Mouse (Mus musculus) limb, embryonic 13.5 days (tissue): Measurements from ENCODE around the gene Tagln. TPM values are rescaled to one million over a fixed set of nuclear protein-coding genes. Genes with fewer than 3 reads are reported as not detected.

Experiments used
- ATAC-seq: fragments of 200-750 bp; cut with Nextera tagmentation; 2 replicates; pipeline ENCODE4 v1.8.0; 2017; ENCODE audit warnings: low read depth, moderate number of reproducible peaks, moderate TSS enrichment; ENCODE audit not compliant: low FRiP score
- H3K27ac ChIP-seq: fragments of 300-500 bp; sonication (generic); 2 replicates; pipeline ENCODE4 v1.5.1; 2015; ENCODE audit warnings: inconsistent platforms, mild to moderate bottlenecking, moderate library complexity
- H3K27me3 ChIP-seq: fragments of 300-500 bp; sonication (generic); 2 replicates; pipeline ENCODE4 v1.6.1; 2015; ENCODE audit warnings: mild to moderate bottlenecking, inconsistent platforms
- H3K36me3 ChIP-seq: fragments of 300-500 bp; sonication (generic); 2 replicates; pipeline ENCODE4 v1.6.1; 2015; ENCODE audit warnings: inconsistent platforms, mild to moderate bottlenecking, moderate library complexity
- H3K4me1 ChIP-seq: fragments of 300-500 bp; sonication (generic); 2 replicates; pipeline ENCODE4 v1.6.1; 2015; ENCODE audit warnings: inconsistent platforms
- H3K4me2 ChIP-seq: fragments of 300-500 bp; sonication (generic); replicated peaks from 2 replicates; pipeline ENCODE4 v1.6.1; 2015; ENCODE audit warnings: inconsistent platforms, mild to moderate bottlenecking, moderate library complexity
- H3K4me3 ChIP-seq: fragments of 300-500 bp; sonication (generic); 2 replicates; pipeline ENCODE4 v1.5.1; 2015; ENCODE audit warnings: moderate library complexity, mild to moderate bottlenecking, inconsistent platforms
- H3K9ac ChIP-seq: fragments of 300-500 bp; sonication (generic); 2 replicates; pipeline ENCODE4 v1.6.1; 2015; ENCODE audit warnings: mild to moderate bottlenecking, inconsistent platforms
- H3K9me3 ChIP-seq: fragments of 300-500 bp; sonication (generic); 2 replicates; pipeline ENCODE4 v1.6.1; 2016; ENCODE audit warnings: inconsistent platforms
- WGBS: fragments of 180-500 bp; shearing (Covaris S2); methylation state at CpG from one replicate; pipeline ENCODE4 v1.1.7; 2015; 5-methylcytosine and 5-hydroxymethylcytosine counted together
- polyA plus RNA-seq: library from polyadenylated mRNA; unstranded; fragments of >200 nt; fragmentation: Nextera tagmentation; extraction: Ambion mirVana; gene quantifications from 2 replicates; pipeline ENCODE4 v1.2.1, GENCODE M21; 2015

Tagln gene
- 17.3 and 19.1 TPM in 2 replicates for polyA plus RNA-seq

- peaks cover 34% of the 10 kb centered on the region for H3K36me3 ChIP-seq
- peak within 1 kb of the TSS; percentile 63 for H3K9ac ChIP-seq
- H3K4me2 ChIP-seq, result peak within 1 kb of the TSS; percentile 65
- H3K9me3 ChIP-seq, result no peaks in the 10 kb centered on the region
- peak within 1 kb of the TSS; percentile 33 for H3K4me3 ChIP-seq
- H3K27ac ChIP-seq, result no peak within 1 kb of the TSS; the same call in 1 of the 2 replicates
- H3K4me1 ChIP-seq, result peaks cover 26% of the 10 kb centered on the region
- 0 out of 2 replicates have a peak, but pooled peaks cover 2% of the 10 kb centered on the region for H3K27me3 ChIP-seq
- peak; percentile 49; the same call in 1 of the 2 replicates for ATAC-seq
- 2% methylated on average over 21 of the region's 21 CpGs for WGBS
These were observed at the start of gene Tagln for GRCm38 (mm10) chr9:45935628-45936210. Gene Tagln, minus strand, starts transcription at chr9:45936058.

DNA sequence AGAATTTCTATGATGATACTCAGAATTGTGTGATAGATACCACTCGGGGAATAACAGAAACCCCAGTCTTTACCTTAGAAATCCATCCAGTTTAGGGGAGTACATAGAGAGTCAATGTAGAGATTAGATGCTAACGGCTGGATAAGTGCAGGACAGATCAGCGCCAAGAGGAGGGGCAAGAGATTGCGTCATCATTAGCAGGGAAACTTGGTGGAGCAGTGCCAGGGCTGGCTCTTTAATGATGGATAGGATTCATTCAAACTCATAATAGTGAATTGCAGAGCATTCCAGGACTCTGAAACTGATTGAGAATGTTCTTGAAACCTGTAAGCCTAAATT, 49.3 kb upstream of the Tagln start:
- Histone ChIP-seq H3K4me3 (peak overlapping the region; percentile 97), H3K9me3 (no peaks in the 10 kb centered on the region), H3K36me3 (peaks cover 13% of the 10 kb centered on the region), H3K4me1 (peaks cover 30% of the 10 kb centered on the region), H3K27ac (peak overlapping the region; percentile 95), H3K27me3 (no peaks in the 10 kb centered on the region), H3K4me2 (peak overlapping the region; percentile 95), H3K9ac (peak overlapping the region; percentile 98)
- WGBS, result 2% methylated on average over 4 of the region's 4 CpGs
- ATAC-seq, result peak; percentile 46; the same call in 1 of the 2 replicates

DNA sequence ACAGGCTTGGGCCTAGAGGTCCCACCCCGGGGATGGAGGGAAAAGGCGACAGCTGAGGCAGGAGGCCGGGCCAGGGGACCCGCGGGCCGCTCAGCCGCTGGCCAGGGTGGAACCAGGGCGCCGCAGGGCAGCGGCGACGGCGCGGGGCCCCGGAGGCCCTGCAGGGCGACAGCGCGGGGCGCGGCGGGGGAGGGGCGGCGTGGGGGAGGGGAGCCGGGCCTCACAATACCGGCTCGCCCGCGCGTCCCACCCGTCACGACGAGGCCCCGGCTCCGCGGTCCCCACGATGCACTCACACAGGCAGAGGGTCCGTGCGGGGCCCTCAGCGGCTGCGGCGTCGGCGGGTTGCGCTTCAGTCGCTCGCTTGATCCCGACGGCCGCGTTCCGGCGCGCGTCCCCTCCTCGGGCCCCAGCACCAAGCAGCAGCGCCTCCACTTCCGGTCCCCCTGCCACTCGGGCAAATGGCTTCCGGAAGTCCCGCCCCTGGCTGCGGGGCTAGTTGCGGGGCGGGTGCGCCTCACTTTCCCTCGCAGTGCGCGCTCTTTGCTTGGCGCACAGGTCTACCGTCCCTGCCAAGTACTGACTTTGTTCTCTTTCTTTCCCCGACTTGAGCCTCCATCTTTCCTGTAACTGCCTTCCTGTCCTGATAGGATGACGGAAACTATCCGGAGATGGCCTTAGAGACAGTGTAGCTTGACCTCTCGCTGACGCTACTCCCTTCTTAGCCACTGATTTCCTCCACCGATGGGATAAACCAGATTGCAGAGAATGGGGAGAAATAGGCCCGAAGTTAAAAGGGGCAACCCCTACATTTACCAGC, 48.8 kb upstream of the Tagln start:
- ATAC-seq, result peak; percentile 93
- WGBS, result 0% methylated on average over 49 of the region's 76 CpGs
- H3K4me3 ChIP-seq, result peak overlapping the region; percentile 97
- peaks cover 13% of the 10 kb centered on the region for H3K36me3 ChIP-seq
- H3K4me2 ChIP-seq, result peak overlapping the region; percentile 95
- H3K9ac ChIP-seq, result peak overlapping the region; percentile 98
- H3K4me1 ChIP-seq, result peaks cover 36% of the 10 kb centered on the region
- H3K9me3 ChIP-seq, result no peaks in the 10 kb centered on the region
- peak overlapping the region; percentile 95 for H3K27ac ChIP-seq
- H3K27me3 ChIP-seq, result no peaks in the 10 kb centered on the region

DNA sequence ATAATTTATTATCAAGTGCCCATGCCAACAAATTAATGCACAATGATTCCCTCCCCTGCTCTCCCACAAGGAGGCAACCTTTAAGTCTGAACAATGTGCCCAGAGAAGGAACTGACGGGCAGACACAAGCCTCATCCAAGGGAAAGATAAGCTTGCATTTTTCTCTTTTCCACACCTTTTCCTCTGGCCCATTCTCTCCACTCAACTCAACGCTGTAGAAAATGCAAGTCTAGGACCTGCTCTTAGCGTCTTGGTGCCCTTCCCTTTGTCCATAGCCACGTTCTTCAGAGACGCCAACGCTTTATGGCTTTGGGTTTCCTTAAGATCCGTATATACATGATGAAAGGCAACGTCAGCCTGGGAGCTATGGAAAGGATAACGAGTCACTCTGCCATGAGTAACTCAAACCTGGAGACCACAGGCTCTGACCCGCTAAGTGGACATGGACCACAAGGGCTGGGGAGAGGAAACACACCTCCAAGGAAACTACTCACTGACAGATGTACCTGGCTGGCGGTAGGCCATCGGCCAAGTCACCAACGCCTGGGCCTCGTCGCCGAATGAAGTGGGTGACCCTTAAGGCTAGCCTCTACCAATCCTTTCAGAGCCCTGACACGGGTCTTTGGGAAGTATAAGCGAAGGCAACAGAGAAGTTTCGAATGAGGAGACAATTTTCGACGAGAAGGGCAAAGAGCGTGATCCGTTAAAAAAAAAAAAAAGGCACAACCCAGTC, 48.0 kb upstream of the Tagln start:
- Histone ChIP-seq H3K4me1 (peaks cover 36% of the 10 kb centered on the region), H3K36me3 (peaks cover 13% of the 10 kb centered on the region), H3K4me2 (peak overlapping the region; percentile 95), H3K9ac (peak overlapping the region; percentile 98), H3K9me3 (no peaks in the 10 kb centered on the region), H3K27ac (peak overlapping the region; percentile 95), H3K27me3 (no peaks in the 10 kb centered on the region), H3K4me3 (peak overlapping the region; percentile 97)
- WGBS, result under 1% methylated on average over 23 of the region's 23 CpGs
- no peak for ATAC-seq

DNA sequence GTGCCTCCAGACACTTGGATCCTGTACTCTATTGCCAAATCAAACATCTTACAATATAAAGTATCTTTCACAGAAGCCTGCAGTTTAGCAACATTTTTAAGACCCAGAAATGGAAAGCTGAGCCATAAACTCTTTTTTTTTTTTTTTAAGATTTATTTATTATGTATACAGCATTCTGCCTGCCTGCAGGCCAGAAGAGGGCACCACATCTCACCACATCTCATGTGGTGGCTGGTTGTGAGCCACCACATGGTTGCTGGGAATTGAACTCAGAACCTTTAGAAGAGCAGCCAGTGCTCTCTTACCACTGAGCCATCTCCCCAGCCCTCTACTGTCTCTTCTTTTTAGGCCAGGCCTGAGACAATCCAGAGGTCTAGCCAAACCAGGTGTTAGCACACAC, 45.5 kb upstream of the Tagln start:
- Histone ChIP-seq H3K36me3 (peaks cover 13% of the 10 kb centered on the region), H3K9me3 (no peaks in the 10 kb centered on the region), H3K9ac (no peak overlapping the region), H3K27me3 (no peaks in the 10 kb centered on the region), H3K4me2 (0 out of 2 replicates have a peak overlapping the region, but pooled peaks have one; percentile 19), H3K4me1 (peaks cover 36% of the 10 kb centered on the region), H3K4me3 (no peak overlapping the region), H3K27ac (no peak overlapping the region)
- ATAC-seq, result no peak

DNA sequence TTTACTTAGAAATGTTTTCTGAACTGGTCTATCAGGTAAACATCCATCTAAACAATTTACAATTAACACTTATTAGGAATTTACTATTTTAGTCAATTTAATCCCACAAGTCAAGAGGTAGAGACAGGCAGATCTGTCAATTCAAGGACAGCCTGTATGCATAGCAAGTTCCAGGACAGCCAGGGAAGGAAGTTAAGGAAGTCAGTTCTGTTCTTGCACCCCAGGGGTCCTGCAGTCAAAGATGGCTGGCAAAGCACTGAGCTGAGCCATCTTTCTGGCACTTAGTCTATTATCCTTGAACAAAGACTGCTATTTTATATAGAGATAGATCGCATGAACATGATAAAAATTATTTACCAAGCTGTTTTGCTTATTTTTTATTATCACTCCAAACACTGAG, 44.8 kb upstream of the Tagln start:
- H3K9me3 ChIP-seq, result no peaks in the 10 kb centered on the region
- no peak overlapping the region for H3K9ac ChIP-seq
- no peak overlapping the region for H3K27ac ChIP-seq
- H3K4me3 ChIP-seq, result no peak overlapping the region
- H3K36me3 ChIP-seq, result peaks cover 17% of the 10 kb centered on the region
- ATAC-seq, result no peak
- no peaks in the 10 kb centered on the region for H3K27me3 ChIP-seq
- H3K4me2 ChIP-seq, result no peak overlapping the region
- 95% methylated on average over 1 of the region's 1 CpGs for WGBS
- H3K4me1 ChIP-seq, result peaks cover 36% of the 10 kb centered on the region

GRCm38 (mm10) chr9:45979778-45980177, 43.9 kb upstream of the Tagln start:
- H3K4me3 ChIP-seq, result no peak overlapping the region
- peaks cover 36% of the 10 kb centered on the region for H3K4me1 ChIP-seq
- H3K36me3 ChIP-seq, result peaks cover 23% of the 10 kb centered on the region
- H3K27me3 ChIP-seq, result no peaks in the 10 kb centered on the region
- no peak for ATAC-seq
- no peak overlapping the region for H3K4me2 ChIP-seq
- no peak overlapping the region for H3K9ac ChIP-seq
- H3K27ac ChIP-seq, result no peak overlapping the region
- H3K9me3 ChIP-seq, result no peaks in the 10 kb centered on the region
- WGBS, result 96% methylated on average over 2 of the region's 2 CpGs

- no peak for ATAC-seq
- Histone ChIP-seq H3K27me3 (no peaks in the 10 kb centered on the region), H3K9me3 (no peaks in the 10 kb centered on the region), H3K27ac (no peak overlapping the region), H3K36me3 (peaks cover 40% of the 10 kb centered on the region), H3K4me1 (peaks cover 17% of the 10 kb centered on the region), H3K4me3 (no peak overlapping the region), H3K4me2 (no peak overlapping the region), H3K9ac (no peak overlapping the region)
- WGBS, result 86% methylated on average over 2 of the region's 2 CpGs
These were observed 41.0 kb upstream of the Tagln start for GRCm38 (mm10) chr9:45976884-45977283.

DNA sequence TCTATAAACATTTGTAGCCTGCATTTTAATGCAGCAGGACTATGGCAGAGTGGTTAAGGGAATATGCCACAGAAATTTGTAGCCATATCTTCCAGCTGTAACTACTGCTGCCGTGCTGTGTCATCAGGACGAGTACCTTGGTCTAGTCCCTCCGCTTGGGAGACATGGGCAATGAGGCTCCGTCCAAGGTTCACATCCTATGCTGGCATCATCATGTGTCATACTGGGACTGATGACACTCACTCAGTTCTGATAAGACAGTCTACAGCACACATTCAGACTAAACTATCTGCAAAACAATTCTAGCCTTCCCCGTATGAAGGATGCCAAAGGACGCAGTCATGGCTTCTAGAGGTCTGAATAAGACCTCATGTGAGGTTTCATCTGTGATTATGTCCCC, 27.7 kb upstream of the Tagln start:
- Histone ChIP-seq H3K4me3 (no peak overlapping the region), H3K9ac (no peak overlapping the region), H3K36me3 (peaks cover 75% of the 10 kb centered on the region), H3K27me3 (no peaks in the 10 kb centered on the region), H3K4me2 (no peak overlapping the region), H3K27ac (no peak overlapping the region), H3K9me3 (no peaks in the 10 kb centered on the region), H3K4me1 (0 out of 2 replicates have a peak, but pooled peaks cover 7% of the 10 kb centered on the region)
- no peak for ATAC-seq
- 95% methylated on average over 6 of the region's 6 CpGs for WGBS

GRCm38 (mm10) chr9:45961855-45962254, 26.0 kb upstream of the Tagln start:
- Histone ChIP-seq H3K4me1 (peaks cover 12% of the 10 kb centered on the region; the same call in 1 of the 2 replicates), H3K4me3 (no peak overlapping the region), H3K27me3 (no peaks in the 10 kb centered on the region), H3K9me3 (no peaks in the 10 kb centered on the region), H3K36me3 (peaks cover 60% of the 10 kb centered on the region), H3K9ac (no peak overlapping the region), H3K4me2 (no peak overlapping the region), H3K27ac (no peak overlapping the region)
- ATAC-seq, result no peak
- WGBS, result 79% methylated on average over 2 of the region's 2 CpGs

DNA sequence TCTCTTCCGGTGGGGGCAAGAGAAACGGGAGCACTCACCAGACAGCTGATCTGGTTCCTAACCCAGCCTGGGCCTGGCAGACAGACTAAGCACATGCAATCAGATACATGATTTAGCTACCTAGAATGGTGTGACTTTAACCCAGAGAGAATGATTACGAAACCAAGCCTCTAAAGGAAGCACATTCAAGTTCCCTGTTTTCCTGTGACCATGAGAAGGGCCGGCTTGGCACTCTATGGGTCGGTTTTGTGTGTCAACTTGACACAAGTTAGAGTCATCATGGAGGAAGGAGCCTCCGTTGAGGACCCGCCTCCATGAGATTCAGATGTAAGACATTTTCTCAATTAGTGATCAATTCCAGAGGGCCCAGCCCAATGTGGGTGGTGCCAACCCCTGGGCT, 23.8 kb upstream of the Tagln start:
- no peak overlapping the region for H3K4me3 ChIP-seq
- WGBS, result 82% methylated on average over 7 of the region's 7 CpGs
- no peak overlapping the region for H3K4me2 ChIP-seq
- H3K9ac ChIP-seq, result no peak overlapping the region
- no peaks in the 10 kb centered on the region for H3K9me3 ChIP-seq
- peaks cover 40% of the 10 kb centered on the region for H3K36me3 ChIP-seq
- H3K27ac ChIP-seq, result 0 out of 2 replicates have a peak overlapping the region, but pooled peaks have one; percentile 4
- peaks cover 19% of the 10 kb centered on the region for H3K4me1 ChIP-seq
- no peaks in the 10 kb centered on the region for H3K27me3 ChIP-seq
- no peak for ATAC-seq

- no peak overlapping the region for H3K9ac ChIP-seq
- H3K27me3 ChIP-seq, result no peaks in the 10 kb centered on the region
- WGBS, result 47% methylated on average over 4 of the region's 4 CpGs
- ATAC-seq, result no peak
- H3K36me3 ChIP-seq, result peaks cover 32% of the 10 kb centered on the region
- H3K9me3 ChIP-seq, result no peaks in the 10 kb centered on the region
- H3K4me3 ChIP-seq, result no peak overlapping the region
- H3K4me2 ChIP-seq, result no peak overlapping the region
- peak overlapping the region; percentile 45; the same call in 1 of the 2 replicates for H3K27ac ChIP-seq
- H3K4me1 ChIP-seq, result peaks cover 24% of the 10 kb centered on the region
These were observed 23.0 kb upstream of the Tagln start for GRCm38 (mm10) chr9:45958851-45959250.
